Mouse (Mus musculus) left cerebral cortex, postnatal 25 days (tissue): ENCODE results near the gene Gls. TPM values are rescaled to one million over a fixed set of nuclear protein-coding genes. Genes with fewer than 3 reads are reported as not detected.

Experiments
- DNase-seq, 2 experiments: peaks; one replicate each; pipeline ENCODE4 v3.0.0; 2022; ENCODE audit warnings: low spot score in 2 of 2, mixed read lengths in 1 of 2
- intact Hi-C: fragments of 180-260 bp; cut with DNase I; formaldehyde crosslinking; loops from one replicate; pipeline ENCODE4 v1.15.1; 2025
- total RNA-seq, 2 experiments: library from RNA; stranded (reverse); gene quantifications; 2 replicates each; pipeline ENCODE4 v1.2.3; 2021

The Gls gene
- total RNA-seq, 2 experiments from 2014 or later, result 374 to 387 TPM

DNA sequence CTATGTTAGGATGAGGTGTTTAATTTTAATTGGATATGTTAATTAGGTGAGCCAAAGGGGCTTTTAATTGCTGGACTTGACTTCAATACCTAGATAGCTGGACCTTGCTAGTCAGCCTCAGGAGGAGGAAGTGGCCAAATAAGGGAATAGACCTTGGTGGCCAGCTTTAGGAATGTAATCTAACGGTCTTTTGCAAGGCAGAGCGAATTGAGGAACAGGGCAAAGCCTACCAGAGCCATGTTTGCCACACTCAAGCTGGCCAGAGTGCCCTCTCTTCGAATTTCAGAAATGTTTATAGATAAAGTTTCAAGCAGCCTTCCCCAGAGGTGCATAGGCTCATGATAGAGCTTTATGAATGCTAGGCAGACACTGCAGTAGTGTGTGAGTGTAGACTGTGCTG, 91.5 kb downstream of the Gls start:
- intact Hi-C loops, result loop anchor here (10.0 kb wide), 1 partner anchor 353 kb away; no protein-coding TSS in a partner anchor

DNA sequence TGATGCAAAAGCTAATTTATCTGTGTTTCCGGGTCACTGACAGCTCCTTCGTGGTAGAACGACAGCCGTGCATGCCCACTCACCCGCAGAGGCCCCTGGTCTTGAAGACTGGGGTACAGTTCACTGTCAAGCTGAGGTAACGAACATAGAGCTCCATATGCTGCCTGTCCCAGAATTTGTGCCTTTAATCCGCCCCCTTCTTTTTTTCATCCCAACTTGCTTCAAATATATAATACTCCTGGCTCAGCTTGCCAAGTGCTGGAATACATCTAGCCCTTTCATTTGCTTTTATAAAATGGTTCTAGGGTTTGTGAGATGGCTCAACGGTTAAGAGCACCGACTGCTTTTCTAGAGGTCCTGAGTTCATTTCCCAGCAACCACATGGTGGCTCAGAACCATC, 92.5 kb downstream of the Gls start:
- DNase-seq, result peak in 1 of 2 experiments; percentile 82
- intact Hi-C loops, result loop anchor here (10.0 kb wide), 1 partner anchor 354 kb away; no protein-coding TSS in a partner anchor

More for the DNA sequence above, 91.5 kb downstream of the Gls start:
- no peak for DNase-seq

DNA sequence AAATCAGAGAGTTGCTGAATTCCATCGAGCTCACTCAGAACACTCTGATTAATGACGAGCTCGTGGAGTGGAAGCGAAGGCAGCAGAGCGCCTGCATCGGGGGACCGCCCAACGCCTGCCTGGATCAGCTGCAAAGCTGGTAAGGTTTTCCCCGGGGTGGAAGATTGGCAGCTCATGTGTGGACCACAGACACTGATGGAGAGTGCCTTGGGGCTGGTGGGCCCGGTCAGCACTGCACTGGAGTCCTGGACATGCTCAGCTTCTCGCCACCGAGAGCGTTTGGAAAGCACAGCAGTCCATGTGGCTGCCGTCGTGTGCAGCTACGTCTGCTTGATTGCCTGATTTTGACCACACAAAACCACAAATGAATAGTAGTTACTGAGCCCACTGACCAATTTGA, 95.7 kb downstream of the Gls start:
- no peak for DNase-seq
- intact Hi-C loops, result no loop called here

DNA sequence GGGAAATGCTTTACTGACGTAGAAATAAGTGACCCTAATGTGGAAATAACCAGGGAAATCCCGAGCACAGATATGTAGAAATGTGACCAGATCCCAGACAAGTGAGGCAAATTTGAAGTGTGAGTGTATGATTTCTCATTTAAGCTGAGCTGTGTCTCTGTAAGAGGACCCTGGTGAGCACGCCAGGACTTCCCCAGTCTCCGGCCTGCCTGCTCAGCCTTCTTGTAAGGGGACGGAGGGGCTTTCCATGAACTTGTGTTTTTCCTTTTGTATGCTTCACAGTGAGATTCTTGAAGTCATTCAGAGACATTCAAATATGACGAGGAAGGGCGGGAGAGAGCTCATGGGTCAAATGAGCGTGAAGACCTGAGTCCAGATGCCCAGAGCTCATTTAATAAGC, 99.8 kb downstream of the Gls start:
- DNase-seq, result no peak
- intact Hi-C loops, result no loop called here

DNA sequence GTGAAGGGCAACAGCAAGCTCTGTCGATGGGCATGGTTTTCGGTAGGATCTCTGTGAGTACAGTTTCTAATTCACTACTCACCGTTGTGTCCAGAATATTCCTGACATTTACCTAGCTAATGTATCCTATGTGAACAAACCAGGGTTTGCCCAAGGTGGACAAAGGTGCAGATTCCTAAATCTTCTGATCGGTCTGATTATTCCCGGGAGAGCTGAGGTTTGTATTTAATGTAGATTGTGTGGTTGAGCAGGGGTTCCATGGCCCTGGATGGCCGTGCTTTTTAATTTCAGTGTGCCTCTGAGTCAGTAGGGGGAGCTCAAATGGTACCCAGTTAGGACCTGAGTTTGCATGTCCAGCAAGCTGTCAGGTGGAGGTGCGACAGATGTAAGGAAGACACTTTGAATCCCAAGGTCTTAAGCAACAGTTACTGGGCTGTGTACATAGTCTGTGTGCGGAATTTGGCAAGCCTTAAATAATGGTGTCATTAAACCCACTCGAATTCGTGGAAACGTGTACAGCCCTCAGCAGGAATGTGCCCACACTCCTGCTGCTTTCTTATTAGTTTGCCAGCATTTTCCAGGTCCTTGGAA, 101.2 kb downstream of the Gls start:
- DNase-seq, result peak in 1 of 2 experiments; percentile 55
- intact Hi-C loops, result no loop called here

DNA sequence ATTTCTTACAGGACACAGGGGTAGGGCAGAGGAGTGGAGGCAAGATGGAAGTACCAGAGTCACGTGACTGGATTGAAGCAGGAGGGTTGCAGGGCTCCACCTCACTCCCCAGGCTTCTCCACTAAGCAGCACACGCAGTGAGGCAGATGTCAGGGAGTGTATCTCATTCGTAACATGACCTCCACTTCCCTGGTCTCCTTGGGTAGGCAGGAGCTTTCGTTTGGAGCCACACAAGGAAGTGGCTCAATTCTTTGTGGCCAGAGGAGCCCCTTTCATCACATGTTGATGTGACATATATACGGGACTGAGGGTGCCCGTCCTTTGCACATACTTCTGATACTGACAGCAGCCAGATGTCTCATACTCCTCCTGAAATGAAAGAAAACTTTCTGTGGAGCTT, 103.2 kb downstream of the Gls start:
- DNase-seq, result no peak
- intact Hi-C loops, result no loop called here

DNA sequence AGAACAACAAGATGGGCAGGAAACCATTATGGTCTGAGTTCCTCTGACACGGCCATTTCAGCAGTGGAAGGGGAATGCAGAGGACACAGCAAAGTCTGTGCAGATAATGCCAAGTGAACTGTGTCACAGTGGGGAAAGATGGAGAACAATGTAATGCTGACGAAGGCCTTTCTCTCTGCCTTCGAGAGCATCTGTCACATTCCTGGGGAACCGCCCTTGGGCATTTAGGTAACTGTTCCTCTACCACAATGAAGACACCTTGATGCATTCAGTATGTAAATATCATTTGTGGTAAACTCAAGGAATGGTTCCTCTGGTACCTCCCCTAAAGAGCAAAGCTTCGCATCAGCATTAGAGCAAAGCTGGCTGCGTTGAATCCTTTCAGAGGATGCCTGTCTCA, 105.7 kb downstream of the Gls start:
- intact Hi-C loops, result no loop called here
- no peak for DNase-seq

DNA sequence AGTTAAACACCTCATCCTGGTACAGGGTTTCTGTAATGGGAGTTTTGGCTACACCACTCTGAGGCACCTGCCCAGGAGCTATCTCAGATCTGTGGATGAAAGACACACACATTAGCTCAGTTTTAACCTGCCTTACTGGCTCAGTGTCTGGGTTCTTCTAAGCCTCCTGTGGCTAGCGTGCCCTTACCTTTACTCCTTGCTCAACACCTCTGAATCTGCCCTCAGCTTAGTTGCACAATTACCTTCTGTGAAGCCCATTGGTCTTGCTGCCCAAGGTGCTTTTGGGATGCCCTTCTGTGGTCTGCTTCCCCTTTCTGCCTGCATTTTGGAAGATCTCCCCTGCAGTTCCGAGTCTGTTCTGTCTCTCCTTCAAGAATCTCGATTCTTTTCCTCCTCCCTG, 108.2 kb downstream of the Gls start:
- no peak for DNase-seq

DNA sequence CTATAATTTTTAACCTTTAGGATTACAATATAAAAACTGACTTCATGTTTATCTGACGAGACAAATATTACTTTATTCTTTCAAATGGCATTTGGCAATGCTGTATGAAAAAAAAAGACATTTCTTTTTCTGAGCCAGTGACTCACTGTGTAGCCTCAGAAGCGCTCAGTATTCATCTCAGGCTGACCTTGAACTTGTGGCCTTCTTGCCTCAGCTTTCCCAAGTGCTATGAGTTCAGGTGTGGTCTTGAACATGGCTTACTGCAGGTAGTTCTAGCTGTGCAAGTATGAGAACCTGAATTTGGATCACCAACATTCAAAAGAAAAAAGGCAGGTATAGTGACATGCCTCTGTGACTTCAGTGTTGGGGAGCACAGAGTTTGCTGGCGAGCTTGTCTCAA, 112.0 kb downstream of the Gls start:
- intact Hi-C loops, result no loop called here
- DNase-seq, result no peak

More for the DNA sequence above, 108.2 kb downstream of the Gls start:
- intact Hi-C loops, result no loop called here

DNA sequence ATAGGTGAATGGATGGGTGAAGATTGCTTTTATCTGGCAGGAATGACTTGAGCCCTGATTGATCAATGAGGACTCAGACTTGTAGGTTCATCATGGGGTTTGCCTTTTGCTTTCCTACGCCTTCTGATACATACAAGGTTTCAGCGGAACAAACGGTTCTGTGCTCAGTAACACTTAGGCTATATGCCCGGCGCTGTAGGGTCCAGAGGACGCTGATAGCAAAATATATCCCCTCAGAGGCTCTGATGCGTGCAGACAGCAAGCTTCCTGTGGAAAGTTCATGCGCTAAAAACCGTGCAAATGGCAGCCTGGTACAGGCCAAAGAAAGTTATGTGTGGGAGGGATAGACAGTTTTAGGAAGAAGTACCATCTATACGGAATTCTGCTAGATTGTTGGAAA, 112.8 kb downstream of the Gls start:
- intact Hi-C loops, result no loop called here
- DNase-seq, result no peak

DNA sequence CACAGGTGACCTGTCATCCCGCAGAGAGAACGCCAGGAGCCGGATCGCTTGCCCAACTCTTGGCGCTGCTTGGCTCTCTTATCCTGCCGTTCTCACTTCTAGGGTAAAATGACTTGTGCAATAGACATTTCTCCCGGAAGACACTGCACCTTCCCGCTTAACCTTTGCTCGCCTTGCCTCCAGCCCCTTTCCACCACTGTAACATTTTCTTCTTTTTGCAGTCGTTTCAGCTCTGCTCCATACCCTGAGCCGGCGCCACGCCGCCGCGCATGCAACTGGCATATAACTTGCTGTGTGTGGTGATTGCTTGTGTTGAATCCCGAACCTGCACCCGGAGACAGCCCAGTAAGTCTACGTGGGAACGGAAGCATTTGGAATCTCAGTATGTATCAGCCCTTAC, 113.3 kb downstream of the Gls start:
- intact Hi-C loops, result loop anchor here (10.0 kb wide), 1 partner anchor 645 kb away; the partner anchor contains the start of gene Nabp1

DNA sequence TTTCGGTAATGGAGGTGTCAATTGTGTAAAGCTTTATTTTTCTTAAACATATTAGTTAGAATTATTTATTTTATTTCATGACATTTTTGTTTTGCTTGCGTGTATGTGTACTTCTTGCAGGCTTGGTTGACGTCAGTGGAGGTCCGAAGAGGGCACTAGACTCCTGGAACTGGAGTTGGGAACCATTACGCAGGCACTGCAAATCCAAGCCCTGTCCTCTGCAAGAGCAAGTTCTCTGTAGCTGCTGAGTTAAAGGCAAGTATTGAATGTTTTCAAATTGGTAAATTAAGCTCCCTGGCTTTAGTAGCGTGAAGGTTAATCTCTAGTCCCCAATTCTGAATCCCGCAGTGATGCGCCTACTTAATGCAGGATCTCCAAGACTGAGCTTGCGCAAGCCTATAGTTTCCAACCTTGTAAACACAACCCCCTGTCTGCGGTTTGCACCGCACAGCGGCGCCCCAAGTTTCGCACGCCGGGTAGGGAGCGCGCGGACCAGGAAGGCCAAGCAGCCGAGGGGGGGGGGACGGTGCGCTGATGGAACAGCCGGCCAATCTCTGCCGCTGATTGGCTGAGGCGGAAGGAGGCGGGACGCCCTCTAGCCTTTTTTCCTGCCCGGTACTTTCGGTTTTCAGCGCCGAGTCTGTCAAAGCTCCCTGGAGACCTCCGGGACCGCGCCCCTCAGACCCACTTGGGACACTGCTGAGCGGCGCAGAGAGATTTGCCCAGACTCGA, 114.0 kb downstream of the Gls start, which contains the start of gene Stat1:
Gene Stat1 (plus strand): TSS at position 581 of the 732 bp plus-strand sequence.
- intact Hi-C loops, result loop anchor here (10.0 kb wide), 1 partner anchor 644 kb away; the partner anchor contains the start of gene Nabp1
- DNase-seq, result peak; percentile 76 to 85

More for the DNA sequence above, 113.3 kb downstream of the Gls start:
- peak in 1 of 2 experiments; percentile 30 for DNase-seq

DNA sequence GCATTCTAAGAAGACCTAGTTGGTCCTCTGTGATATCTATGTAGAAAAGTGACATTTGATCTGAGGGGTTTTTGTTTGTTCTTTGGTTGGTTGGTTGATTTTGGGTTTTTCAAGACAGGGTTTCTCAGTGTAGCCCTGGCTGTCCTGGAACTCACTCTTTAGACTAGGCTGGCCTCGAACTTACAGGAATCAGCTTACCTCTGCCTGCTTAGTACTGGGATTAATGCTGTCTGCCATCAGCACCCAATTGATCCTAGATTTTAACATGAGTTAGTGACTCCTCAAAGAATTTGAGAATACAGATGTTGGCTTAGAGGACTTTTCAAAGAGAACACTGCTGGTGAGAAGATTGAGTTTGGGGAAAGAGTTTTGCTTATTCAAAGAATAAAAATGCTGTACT, 115.3 kb downstream of the Gls start:
- DNase-seq, result no peak
- intact Hi-C loops, result loop anchor here (10.0 kb wide), 1 partner anchor 643 kb away; the partner anchor contains the start of gene Nabp1

DNA sequence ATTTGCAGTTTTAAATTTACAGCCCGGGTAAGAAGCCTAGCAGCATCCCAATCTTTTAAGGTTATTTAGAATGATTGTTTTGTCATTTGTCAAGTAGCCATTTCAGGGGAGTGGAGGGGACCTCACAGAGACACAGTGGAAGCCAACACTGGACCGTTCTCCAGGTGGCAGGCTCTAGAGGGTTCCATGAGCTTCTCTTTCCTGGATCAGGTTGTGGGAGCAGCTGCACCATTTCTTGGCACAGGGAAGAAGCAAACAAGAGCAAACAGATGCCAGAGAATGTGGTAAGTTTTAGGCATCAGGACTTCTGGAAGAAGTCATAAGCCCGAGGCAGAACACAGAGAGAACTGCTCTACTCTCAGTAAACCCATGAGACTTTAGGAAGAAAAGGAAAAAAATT, 116.6 kb downstream of the Gls start:
- no peak for DNase-seq
- intact Hi-C loops, result loop anchor here (10.0 kb wide), 1 partner anchor 642 kb away; the partner anchor contains the start of gene Nabp1

DNA sequence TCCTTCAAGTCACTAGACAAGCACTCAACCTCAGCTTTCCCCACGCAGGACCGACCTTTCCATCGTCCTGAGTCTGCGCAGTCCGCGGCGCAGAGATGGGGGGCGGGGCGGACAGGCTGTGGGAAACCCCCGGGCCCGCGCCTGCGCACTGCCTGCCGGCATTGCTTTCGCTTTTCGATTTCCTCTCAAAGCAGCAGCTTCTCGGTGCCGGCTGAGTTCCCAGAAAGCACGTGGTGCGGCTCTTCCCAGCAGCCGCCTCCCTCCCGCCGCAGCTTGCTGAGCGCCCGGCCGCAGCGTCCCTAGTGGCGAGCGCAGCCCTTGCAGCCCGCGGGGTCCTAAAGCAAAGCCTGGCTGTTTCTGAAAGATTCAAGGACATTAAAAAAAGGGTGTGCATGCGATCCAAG, 119.4 kb downstream of the Gls start:
- peak; percentile 99 for DNase-seq
- intact Hi-C loops, result loop anchor here (10.0 kb wide), 1 partner anchor 639 kb away; the partner anchor contains the start of gene Nabp1

Other genes with a start within 250 kb of the Gls start
- gene Stat4, start 246.1 kb downstream of the Gls start, total RNA-seq, result 1 to 10 TPM; 4.3 to 4.9 TPM
- 10 to 100 TPM; 16.2 to 17.4 TPM for gene Stat1, start 113.8 kb downstream of the Gls start, total RNA-seq